Mouse (Mus musculus): ENCODE measurements at regions not wholly inside any gene's neighbourhood (a gene's known extent, or its start where the extent isn't known, plus 50 kb on each side); places are given as distances from the start of the nearest gene placed in this dataset.

DNA sequence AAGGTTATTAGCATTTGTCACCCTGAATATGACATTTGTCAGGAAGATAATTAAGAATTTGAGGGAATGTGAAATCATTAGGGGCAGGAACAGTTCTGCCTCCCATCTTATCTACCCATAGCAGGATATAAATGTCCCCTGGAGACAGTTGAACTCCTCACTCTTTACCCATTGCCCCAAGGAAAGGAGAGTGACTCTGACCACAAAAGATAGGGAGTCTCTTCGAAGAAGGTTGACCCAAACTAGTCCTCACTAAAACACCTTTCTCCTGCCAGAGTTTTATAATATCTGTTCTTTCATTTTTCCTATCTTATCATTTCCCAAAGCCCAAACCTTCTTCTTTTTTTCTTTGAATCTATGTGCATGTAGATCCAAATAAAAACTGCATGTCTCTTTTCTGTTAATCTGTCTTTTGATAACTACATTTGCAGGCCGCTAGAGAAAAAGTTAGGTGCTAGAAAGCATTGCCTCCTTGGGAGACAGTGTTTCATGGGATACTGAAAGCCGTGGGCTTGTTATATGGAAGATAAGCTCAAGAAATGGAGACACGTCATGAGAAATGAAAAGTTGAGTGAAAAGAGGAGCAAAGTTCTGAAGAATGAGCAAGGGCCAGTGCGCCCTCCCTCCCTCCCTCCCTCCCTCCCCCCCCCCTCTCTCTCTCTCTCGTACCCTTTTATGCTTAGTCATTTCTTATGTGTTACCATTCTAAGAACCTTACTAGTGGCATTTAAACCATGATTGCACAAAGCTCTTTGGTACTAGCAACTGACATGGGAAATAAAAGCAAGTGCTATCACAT lies 341.6 kb downstream of the Rnd3 start:
- TF ChIP-seq POLR2A (IDR thresholded peaks at IDR 0.05; ENCODE audit: insufficient read depth, low read depth, low read length), result no peak
- TF ChIP-seq CTCF (IDR thresholded peaks at IDR 0.05; ENCODE audit: insufficient read depth, low read depth, low read length), result no peak
